Mouse (Mus musculus): ENCODE data around the gene Tppp. TPM values are rescaled to one million over a fixed set of nuclear protein-coding genes. Genes with fewer than 3 reads are reported as not detected.
"Not testable (repeated sequence)": the region's sequence is repeated elsewhere in the genome, so short reads cannot be mapped to it uniquely, and the experiment has no call there.

Gene Tppp
- total RNA-seq, 2 experiments from 2014 or later = 325 to 339 TPM

DNA sequence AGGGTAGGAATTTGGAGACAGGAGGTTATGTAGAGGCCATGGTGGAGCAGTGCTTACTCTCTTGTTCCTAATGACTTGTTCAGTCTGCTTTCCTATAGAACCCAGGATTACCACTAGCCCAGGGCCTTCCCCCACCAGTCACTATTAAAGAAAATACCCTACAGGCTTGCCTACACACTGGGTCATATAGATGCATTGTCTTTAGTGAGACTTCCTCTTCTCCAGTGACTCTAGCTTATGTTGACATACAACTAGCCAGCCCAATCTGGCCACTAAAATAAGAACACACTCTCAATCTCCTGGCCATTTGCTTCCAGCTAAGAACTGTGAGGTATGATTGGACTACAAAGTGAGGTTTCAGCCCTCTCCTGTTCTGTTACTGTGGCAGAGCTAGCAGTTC is 8.7 kb upstream of the Tppp start:
- Histone ChIP-seq H3K27ac (no peak overlapping the region), H3K4me3 (no peak overlapping the region)
- TF ChIP-seq CTCF (IDR thresholded peaks at IDR 0.05) = no peak
- intact Hi-C loops (cut with DNase I) = no loop called here
- DNase-seq (ENCODE audit: extremely low spot score in 1 of 2, low spot score in 2 of 2) = no peak

DNA sequence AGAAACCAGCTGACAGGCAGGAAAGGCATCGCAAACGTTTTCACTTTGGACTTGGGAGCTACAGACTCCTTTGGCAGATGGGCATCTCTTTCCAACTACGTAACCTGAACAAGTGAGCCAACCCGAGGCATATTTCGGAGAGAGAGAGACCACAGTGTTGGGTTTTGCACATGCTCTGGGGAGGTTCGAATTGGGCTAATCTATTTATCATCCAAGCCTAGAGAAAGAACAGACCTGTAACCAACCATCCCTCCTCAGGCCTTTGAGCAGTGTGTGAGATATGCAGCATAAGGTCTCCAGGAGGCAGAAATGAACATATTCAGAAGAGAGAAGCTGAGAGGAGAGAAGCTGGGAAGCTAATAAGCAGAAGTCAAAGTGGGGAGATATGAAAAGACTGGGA is 8.2 kb upstream of the Tppp start:
- no peak overlapping the region for H3K27ac ChIP-seq
- TF ChIP-seq CTCF (IDR thresholded peaks at IDR 0.05) = no peak
- DNase-seq (ENCODE audit: extremely low spot score in 1 of 2, low spot score in 2 of 2) = no peak
- H3K4me3 ChIP-seq = no peak overlapping the region
- intact Hi-C loops (cut with DNase I) = no loop called here

DNA sequence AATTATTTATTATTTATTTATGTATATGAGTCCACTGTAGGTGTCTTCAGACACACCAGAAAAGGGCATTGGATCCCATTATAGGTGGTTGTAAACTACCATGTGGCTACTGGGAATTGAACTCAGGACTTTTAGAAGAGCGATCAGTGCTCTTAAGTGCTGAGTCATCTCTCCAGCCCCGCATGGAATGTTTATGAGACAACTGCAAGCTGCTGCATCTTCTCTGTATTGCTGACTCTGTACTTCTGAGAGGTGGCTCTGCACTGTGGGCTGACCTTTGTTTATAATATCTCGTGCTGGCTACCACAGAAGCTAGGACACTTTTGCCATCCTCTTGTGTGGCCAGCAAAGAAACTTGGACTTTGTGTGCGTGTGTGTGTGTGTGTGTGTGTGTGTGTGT is 7.7 kb upstream of the Tppp start:
- H3K4me3 ChIP-seq = no peak overlapping the region
- intact Hi-C loops (cut with DNase I) = no loop called here
- no peak for TF ChIP-seq CTCF (IDR thresholded peaks at IDR 0.05)

DNA sequence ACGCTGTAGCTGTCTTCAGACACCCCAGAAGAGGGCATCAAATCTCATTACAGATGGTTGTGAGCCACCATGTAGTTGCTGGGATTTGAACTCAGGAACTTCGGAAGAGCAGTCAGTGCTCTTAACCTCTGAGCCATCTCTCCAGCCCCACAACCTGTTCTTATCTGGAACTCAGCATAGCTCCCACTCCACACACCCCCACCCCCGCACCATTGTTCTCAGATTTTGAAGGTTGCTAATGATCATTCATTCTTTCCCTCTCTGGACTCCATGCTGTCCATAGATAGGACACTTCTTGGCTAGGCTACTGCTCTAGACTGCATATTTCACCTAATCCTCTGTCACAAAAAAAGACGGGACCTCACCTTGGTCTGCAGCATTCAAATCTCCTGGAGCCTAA is 2.3 kb upstream of the Tppp start:
- H3K4me3 ChIP-seq; intact Hi-C loops (cut with DNase I); DNase-seq (ENCODE audit: extremely low spot score in 1 of 2, low spot score in 2 of 2): not testable (repeated sequence)

More for the DNA sequence above, 7.7 kb upstream of the Tppp start:
- H3K27ac ChIP-seq = no peak overlapping the region
- DNase-seq (ENCODE audit: extremely low spot score in 1 of 2, low spot score in 2 of 2) = no peak

DNA sequence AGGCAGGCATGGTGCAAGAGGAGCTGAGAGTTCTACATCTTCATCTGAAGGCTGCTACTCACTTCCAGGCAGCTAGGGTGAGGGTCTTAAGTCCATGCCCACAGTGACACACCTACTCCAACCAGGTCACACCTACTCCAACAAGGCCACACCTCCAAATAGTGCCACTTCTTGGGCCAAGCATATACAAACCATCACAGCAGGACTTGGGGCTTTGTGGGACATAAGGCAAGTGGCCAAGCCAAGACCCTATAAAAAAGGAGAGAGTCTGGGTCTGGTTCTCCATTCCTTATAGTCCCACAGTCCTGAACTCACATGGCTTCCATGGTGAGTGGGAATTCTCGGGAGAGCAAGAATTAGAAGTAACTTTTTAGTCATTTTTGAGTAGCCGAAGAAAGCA is 991 bp upstream of the Tppp start:
- H3K27ac ChIP-seq; DNase-seq (ENCODE audit: extremely low spot score in 1 of 2, low spot score in 2 of 2): not testable (repeated sequence)
- peak overlapping the region; percentile 88; the same call in 1 of the 2 replicates for H3K4me3 ChIP-seq
- intact Hi-C loops (cut with DNase I) = loop anchor here (2.0 kb wide), 1 partner anchor 201 kb away; the partner anchor contains the start of gene Exoc3

More for the DNA sequence above, 2.3 kb upstream of the Tppp start:
- H3K27ac ChIP-seq = not testable (repeated sequence)

DNA sequence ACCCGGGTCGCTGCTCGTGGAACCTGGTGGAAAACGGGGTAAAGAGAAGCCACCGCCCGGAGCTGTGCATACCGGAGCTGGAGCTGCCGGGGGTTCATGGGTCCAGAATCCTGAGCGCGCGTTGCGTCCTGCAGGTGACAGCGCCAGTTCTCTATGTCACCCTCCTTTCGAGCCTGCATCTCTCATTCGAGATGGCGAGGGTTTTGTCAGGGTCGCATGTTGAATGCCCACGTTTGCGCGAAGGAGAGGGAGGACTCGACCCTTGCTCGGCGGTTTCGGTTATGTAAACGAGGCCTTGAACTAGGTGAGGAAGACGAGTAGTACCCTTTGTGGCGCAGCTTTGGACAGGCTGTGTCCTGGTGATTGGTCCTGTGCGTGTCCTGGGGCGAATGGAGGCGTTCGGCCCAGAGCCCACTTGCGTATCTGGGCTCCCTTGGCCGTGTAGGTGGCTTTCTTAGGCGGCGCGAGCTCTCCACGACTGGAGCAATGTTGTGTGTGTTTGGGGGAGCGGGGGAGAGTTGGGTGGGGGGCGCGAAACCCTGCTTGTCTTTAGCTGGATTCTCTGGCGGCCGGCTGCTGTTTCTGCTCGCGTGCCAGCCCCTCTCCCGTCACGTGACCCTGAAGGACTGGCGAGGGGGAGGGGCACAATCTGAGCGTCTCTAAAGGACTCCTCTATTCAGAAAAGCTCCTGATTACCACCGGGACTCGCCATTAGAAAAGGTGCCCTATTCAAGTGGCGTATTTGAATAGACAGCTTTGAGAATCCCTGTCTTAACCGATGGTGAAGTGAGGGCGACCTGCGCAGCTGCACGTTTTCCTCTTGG is 796 bp downstream of the Tppp start:
- DNase-seq (ENCODE audit: extremely low spot score in 1 of 2, low spot score in 2 of 2) = peak; percentile 81 to 85
- Histone ChIP-seq H3K4me3 (peak overlapping the region; percentile 88), H3K27ac (peak overlapping the region; percentile 99)
- intact Hi-C loops (cut with DNase I) = loop anchor here (2.0 kb wide), 1 partner anchor 199 kb away; the partner anchor contains the start of gene Exoc3
- no peak for TF ChIP-seq CTCF (IDR thresholded peaks at IDR 0.05)

DNA sequence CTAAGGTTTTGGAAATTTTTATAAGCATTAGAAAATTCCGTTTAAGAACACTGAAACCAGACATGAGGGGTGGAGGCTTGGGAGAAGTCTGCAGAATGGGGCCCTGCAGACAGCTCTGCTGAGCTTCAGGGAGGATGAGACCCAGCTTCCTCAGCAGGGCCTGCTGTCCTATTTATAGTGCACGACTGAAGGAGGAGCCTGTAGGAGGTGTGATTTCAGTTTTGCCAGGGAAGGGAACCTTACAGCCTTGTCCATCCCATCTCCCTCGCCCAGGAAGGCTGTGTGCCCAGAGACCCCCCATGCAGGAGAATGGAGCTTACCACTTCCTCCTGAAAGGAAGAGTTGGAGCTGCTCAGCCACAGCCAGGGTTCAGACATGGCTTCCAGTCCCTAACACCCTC is 1.5 kb downstream of the Tppp start:
- intact Hi-C loops (cut with DNase I) = no loop called here
- peak overlapping the region; percentile 99 for H3K27ac ChIP-seq
- no peak for TF ChIP-seq CTCF (IDR thresholded peaks at IDR 0.05)
- DNase-seq (ENCODE audit: extremely low spot score in 1 of 2, low spot score in 2 of 2) = peak; percentile 41 to 59
- peak overlapping the region; percentile 88 for H3K4me3 ChIP-seq

DNA sequence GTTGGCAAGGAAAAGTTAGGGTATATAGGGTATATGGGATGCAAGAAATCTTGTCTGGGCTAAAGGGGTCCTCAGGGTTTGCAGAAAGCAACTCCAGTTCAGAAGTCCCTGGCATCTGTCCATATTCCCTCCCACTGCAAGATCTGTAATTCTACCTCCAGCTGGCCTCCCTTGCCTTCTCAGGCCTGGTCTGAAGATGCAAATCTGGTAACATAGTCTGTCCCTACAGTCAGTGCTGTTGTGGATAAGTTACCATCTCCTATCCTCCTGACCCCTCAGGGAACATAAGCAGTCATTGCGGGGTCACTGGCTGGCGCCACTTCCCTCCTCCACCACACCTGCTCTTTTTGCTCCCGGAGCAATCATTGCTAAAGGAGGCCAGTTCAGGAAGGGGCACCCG is 6.7 kb downstream of the Tppp start:
- H3K27ac ChIP-seq = no peak overlapping the region

DNA sequence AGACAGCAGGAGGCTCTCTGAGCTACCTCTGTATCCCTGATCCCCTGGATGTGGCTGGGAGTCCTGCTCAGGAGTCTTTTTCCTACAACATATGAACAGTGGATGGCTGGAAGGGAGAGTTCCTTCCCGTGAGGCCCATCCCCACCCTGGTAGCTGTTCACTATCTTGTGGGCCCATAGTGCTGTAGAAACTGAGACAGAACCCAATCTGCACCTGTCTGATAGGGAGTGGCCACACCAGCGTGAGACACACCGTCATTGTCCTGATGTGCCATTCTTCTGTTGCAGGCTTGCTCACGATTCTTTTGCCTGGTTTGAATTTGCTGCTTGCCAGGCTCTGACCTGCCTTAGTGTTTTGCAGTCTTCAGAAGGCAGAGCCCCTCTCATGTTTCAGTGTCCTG is 8.2 kb downstream of the Tppp start:
- no peak overlapping the region for H3K27ac ChIP-seq
- no peak for DNase-seq (ENCODE audit: extremely low spot score in 1 of 2, low spot score in 2 of 2)
- H3K4me3 ChIP-seq = no peak overlapping the region
- intact Hi-C loops (cut with DNase I) = no loop called here
- no peak for TF ChIP-seq CTCF (IDR thresholded peaks at IDR 0.05)

More for the DNA sequence above, 6.7 kb downstream of the Tppp start:
- intact Hi-C loops (cut with DNase I) = no loop called here
- DNase-seq (ENCODE audit: extremely low spot score in 1 of 2, low spot score in 2 of 2) = no peak
- H3K4me3 ChIP-seq = no peak overlapping the region
- TF ChIP-seq CTCF (IDR thresholded peaks at IDR 0.05) = no peak

DNA sequence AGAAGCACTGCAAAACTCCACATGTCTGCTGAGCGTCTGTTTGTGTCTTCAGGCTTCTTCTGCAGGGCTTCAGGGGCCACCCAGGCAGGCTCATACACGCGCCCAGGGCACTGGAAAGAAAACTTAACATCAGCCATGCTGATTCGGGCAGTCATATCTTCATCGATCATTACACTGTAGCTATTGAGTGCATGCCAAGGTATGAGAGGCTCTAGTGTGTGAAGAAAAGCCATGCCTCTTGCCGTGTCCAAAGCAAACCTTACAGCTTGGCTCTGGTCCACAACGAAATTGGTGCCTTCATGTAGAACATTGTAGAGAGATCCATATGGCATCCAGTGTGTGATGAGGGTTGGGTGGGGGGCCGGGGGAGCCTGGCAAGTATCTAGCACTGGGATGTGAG is 9.8 kb downstream of the Tppp start:
- H3K27ac ChIP-seq; DNase-seq (ENCODE audit: extremely low spot score in 1 of 2, low spot score in 2 of 2); intact Hi-C loops (cut with DNase I); H3K4me3 ChIP-seq: not testable (repeated sequence)

DNA sequence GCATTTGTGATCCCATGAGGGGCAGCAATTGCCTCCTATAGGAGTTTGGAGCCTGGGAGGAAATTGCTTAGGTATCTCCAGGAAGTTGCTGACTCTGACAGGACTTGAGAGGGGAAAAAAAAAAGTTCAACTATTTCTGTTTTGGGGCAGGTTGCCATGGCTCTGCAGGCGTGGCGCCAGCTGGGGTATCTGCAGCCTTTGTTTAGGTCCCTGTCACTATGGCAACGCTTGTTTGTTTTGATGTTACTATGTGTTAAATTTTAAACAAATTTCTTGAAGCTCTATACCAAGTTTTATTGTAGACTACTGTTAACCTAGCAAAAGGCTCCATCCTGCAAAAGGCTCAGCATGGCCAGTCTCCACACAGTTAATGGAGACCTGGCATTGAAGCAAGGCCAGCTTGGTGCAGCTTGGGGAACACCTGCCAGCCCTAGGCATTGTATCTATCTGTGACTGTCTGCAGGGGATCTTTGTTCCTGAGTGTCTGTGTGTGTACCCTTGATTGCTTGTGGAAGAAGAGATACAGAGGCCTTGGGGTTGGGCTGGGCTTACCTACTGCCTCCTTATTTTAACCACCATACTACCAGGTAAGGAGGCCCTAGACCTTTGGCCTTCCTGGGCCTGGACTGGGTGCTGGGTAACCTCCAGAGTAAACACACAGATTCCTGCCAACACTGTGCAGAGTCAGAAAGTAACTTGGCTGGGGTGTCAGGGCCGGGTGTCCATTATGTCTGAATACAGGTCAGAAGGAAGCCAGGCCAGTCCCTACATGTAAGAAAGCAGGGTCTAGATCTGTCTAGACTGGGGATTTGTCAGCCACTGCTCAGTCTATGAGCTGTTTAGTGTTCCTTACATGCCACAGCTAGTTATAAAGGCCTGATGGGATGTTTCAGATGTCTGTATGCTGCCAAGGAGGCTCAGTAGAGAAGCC is 16.2 kb downstream of the Tppp start:
- Histone ChIP-seq H3K27ac (peak overlapping the region; percentile 17; the same call in 1 of the 2 replicates), H3K4me3 (no peak overlapping the region)
- DNase-seq (ENCODE audit: extremely low spot score in 1 of 2, low spot score in 2 of 2) = no peak
- intact Hi-C loops (cut with DNase I) = loop anchor here (1.0 kb wide), 1 partner anchor 55 kb away; no protein-coding TSS in a partner anchor
- TF ChIP-seq CTCF (IDR thresholded peaks at IDR 0.05) = no peak

DNA sequence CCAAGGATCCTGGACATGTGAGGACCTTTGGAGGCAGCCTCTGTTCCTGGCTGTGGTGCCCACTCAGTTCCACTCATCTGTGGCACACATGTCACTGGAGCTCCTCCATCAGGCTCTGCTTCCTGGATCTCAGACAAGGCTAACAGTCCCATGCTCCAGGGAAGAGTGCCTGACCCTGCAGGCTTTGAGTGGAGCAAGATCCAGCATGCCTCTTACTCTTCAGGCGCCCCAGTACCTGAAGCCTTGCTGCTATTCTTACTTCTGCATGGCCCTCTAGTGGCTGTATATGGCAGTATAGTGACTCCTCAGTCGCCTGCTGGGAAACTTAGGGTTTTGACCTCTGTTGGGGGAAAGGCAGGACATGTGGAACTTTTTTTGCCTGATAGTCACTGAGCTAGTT is 17.0 kb downstream of the Tppp start:
- Histone ChIP-seq H3K4me3 (no peak overlapping the region), H3K27ac (peak overlapping the region; percentile 67)
- DNase-seq (ENCODE audit: extremely low spot score in 1 of 2, low spot score in 2 of 2) = no peak
- intact Hi-C loops (cut with DNase I) = loop anchor here (1.0 kb wide), 1 partner anchor 56 kb away; no protein-coding TSS in a partner anchor
- peak; percentile 78 for TF ChIP-seq CTCF (IDR thresholded peaks at IDR 0.05)

All from left cerebral cortex, adult 2 months (tissue).